Mouse (Mus musculus): ENCODE measurements at regions not wholly inside any gene's neighbourhood (a gene's known extent, or its start where the extent isn't known, plus 50 kb on each side); places are given as distances from the start of the nearest gene placed in this dataset.

- TF ChIP-seq TBP (IDR thresholded peaks at IDR 0.05; ENCODE audit: low read depth, low read length) (no peak), MAX (IDR thresholded peaks at IDR 0.05; ENCODE audit: low read length) (no peak), CTCF (IDR thresholded peaks at IDR 0.05 in 2 of 3, conservative IDR thresholded peaks at IDR 0.05 in 1 of 3; ENCODE audit: control insufficient read depth in 1 of 3, insufficient read depth in 1 of 3, low read depth in 2 of 3, low read length in 3 of 3, poor library complexity in 1 of 3, severe bottlenecking in 1 of 3) (no peak)
Measured at GRCm38 (mm10) chr1:92286966-92287342, 91.5 kb upstream of the Hdac4 start (continued).

- H3K4me1 ChIP-seq (ENCODE audit: control insufficient read depth in 1 of 2, insufficient read depth in 2 of 2, low read length in 2 of 2) = no peaks in the 10 kb centered on the region
- no peak for DNase-seq (ENCODE audit: low read depth, low spot score)
- TF ChIP-seq NELFE (IDR thresholded peaks at IDR 0.05; ENCODE audit: low read depth, low read length) (no peak), ELF1 (IDR thresholded peaks at IDR 0.05; ENCODE audit: low read depth, low read length) (no peak), SIN3A (IDR thresholded peaks at IDR 0.05; ENCODE audit: low read length) (no peak)
- no peak overlapping the region for H3K4me3 ChIP-seq (ENCODE audit: control insufficient read depth in 1 of 2, insufficient read depth in 1 of 2, low read depth in 2 of 2, low read length in 2 of 2)
- H3K36me3 ChIP-seq (ENCODE audit: control insufficient read depth in 1 of 2, insufficient read depth in 2 of 2, low read length in 2 of 2) = no peaks in the 10 kb centered on the region
- no peak overlapping the region for H3K27ac ChIP-seq (ENCODE audit: control insufficient read depth, low read depth, low read length)
- no peaks in the 10 kb centered on the region for H3K79me2 ChIP-seq (ENCODE audit: control insufficient read depth, insufficient read depth, low read length, poor library complexity)
- H3K27me3 ChIP-seq (ENCODE audit: control insufficient read depth in 1 of 2, insufficient read depth in 2 of 2, low read length in 2 of 2) = no peaks in the 10 kb centered on the region
- no peak overlapping the region for H3K9ac ChIP-seq (ENCODE audit: control insufficient read depth, low read depth, low read length, poor library complexity, severe bottlenecking)
- H3K9me3 ChIP-seq (replicated peaks; ENCODE audit: insufficient read depth, low read length) = no peaks in the 10 kb centered on the region
Measured at GRCm38 (mm10) chr1:92286013-92286965, 90.8 kb upstream of the Hdac4 start.

- DNase-seq (ENCODE audit: low read depth, low spot score) = no peak
- no peak overlapping the region for H3K27ac ChIP-seq (ENCODE audit: control insufficient read depth, low read depth, low read length)
- H3K27me3 ChIP-seq (ENCODE audit: control insufficient read depth in 1 of 2, insufficient read depth in 2 of 2, low read length in 2 of 2) = no peaks in the 10 kb centered on the region
- no peaks in the 10 kb centered on the region for H3K36me3 ChIP-seq (ENCODE audit: control insufficient read depth in 1 of 2, insufficient read depth in 2 of 2, low read length in 2 of 2)
- no peak for TF ChIP-seq TCF12 (IDR thresholded peaks at IDR 0.05; ENCODE audit: low read depth, low read length)
- no peak for TF ChIP-seq GATA1 (IDR thresholded peaks at IDR 0.05; ENCODE audit: low read depth, low read length)
- no peak for TF ChIP-seq BHLHE40 (IDR thresholded peaks at IDR 0.05; ENCODE audit: borderline replicate concordance, low read depth, low read length)
- TF ChIP-seq USF2 (IDR thresholded peaks at IDR 0.05; ENCODE audit: borderline replicate concordance in 1 of 2, insufficient read depth in 1 of 2, low read depth in 1 of 2, low read length in 2 of 2) = no peak
- TF ChIP-seq ZNF384 (IDR thresholded peaks at IDR 0.05; ENCODE audit: low read depth, low read length) = no peak
- H3K4me1 ChIP-seq (ENCODE audit: control insufficient read depth in 1 of 2, insufficient read depth in 2 of 2, low read length in 2 of 2) = no peaks in the 10 kb centered on the region
- H3K9me3 ChIP-seq (replicated peaks; ENCODE audit: insufficient read depth, low read length) = no peaks in the 10 kb centered on the region
- no peak overlapping the region for H3K4me3 ChIP-seq (ENCODE audit: control insufficient read depth in 1 of 2, insufficient read depth in 1 of 2, low read depth in 2 of 2, low read length in 2 of 2)
- H3K79me2 ChIP-seq (ENCODE audit: control insufficient read depth, insufficient read depth, low read length, poor library complexity) = no peaks in the 10 kb centered on the region
- H3K9ac ChIP-seq (ENCODE audit: control insufficient read depth, low read depth, low read length, poor library complexity, severe bottlenecking) = no peak overlapping the region
Measured at GRCm38 (mm10) chr1:92284155-92284554, 88.7 kb upstream of the Hdac4 start.
